Mouse (Mus musculus) liver, embryonic 14.5 days (tissue): ENCODE measurements around the gene Myh2. TPM values are rescaled to one million over a fixed set of nuclear protein-coding genes. Genes with fewer than 3 reads are reported as not detected.

Experiments used
- ATAC-seq: fragments of 200-750 bp; cut with Nextera tagmentation; 2 replicates; pipeline ENCODE4 v1.8.0; 2017; ENCODE audit warnings: moderate number of reproducible peaks, mild to moderate bottlenecking, moderate library complexity; ENCODE audit not compliant: insufficient read depth
- DNase-seq, 3 experiments: peaks; one replicate each; pipeline ENCODE4 v3.0.0-alpha.2; 2012 to 2013; ENCODE audit warnings: low read depth in 3 of 3, low spot score in 3 of 3
- H3K27ac ChIP-seq: fragments of 300-500 bp; sonication (generic); 2 replicates; pipeline ENCODE4 v1.5.1; 2014; ENCODE audit warnings: moderate library complexity, mild to moderate bottlenecking, control low read depth, inconsistent platforms
- H3K27me3 ChIP-seq: fragments of 300-500 bp; sonication (generic); 2 replicates; pipeline ENCODE4 v1.6.1; 2014; ENCODE audit warnings: mild to moderate bottlenecking, low read length, moderate library complexity; ENCODE audit not compliant: control insufficient read depth, insufficient read depth
- H3K36me3 ChIP-seq: fragments of 300-500 bp; sonication (generic); replicated peaks from 2 replicates; pipeline ENCODE4 v1.6.1; 2014; ENCODE audit warnings: low read depth; ENCODE audit not compliant: control insufficient read depth, insufficient read depth
- H3K4me1 ChIP-seq, 2 experiments: fragments of 200-500 bp in 1 of 2; fragments of 300-500 bp in 1 of 2; sonication (generic) in 1 of 2; replicated peaks; 2 replicates each; pipeline ENCODE4 v1.6.1; 2012 to 2014; ENCODE audit warnings: antibody characterized with exemption in 1 of 2, inconsistent platforms in 1 of 2, low read length in 1 of 2; ENCODE audit not compliant: control insufficient read depth in 2 of 2, insufficient read depth in 2 of 2
- H3K4me2 ChIP-seq: fragments of 300-500 bp; sonication (generic); 2 replicates; pipeline ENCODE4 v1.6.1; 2014; ENCODE audit warnings: low read depth, mild to moderate bottlenecking, control low read depth, moderate library complexity
- H3K4me3 ChIP-seq, 2 experiments: fragments of 200-500 bp in 1 of 2; fragments of 300-500 bp in 1 of 2; sonication (generic) in 1 of 2; 2 replicates each; pipeline ENCODE4 v1.5.1; 2012 to 2014; ENCODE audit warnings: low read depth in 2 of 2, low read length in 2 of 2, mild to moderate bottlenecking in 2 of 2, control low read depth in 1 of 2, inconsistent platforms in 1 of 2, moderate library complexity in 1 of 2; ENCODE audit not compliant: insufficient read depth in 1 of 2
- H3K9ac ChIP-seq: fragments of 300-500 bp; sonication (generic); replicated peaks from 2 replicates; pipeline ENCODE4 v1.6.1; 2014; ENCODE audit warnings: mild to moderate bottlenecking, control low read depth, moderate library complexity
- H3K9me3 ChIP-seq: fragments of 300-500 bp; sonication (generic); 2 replicates; pipeline ENCODE4 v1.6.1; 2016; ENCODE audit warnings: low read length, mixed read lengths; ENCODE audit not compliant: control insufficient read depth
- CTCF ChIP-seq: IDR thresholded peaks from 2 replicates; pipeline ENCODE4 v1.5.1; 2016; ENCODE audit warnings: antibody characterized with exemption, low read depth, control low read depth
- EP300 ChIP-seq: IDR thresholded peaks from 2 replicates; pipeline ENCODE4 v1.6.1; 2016; ENCODE audit warnings: antibody characterized with exemption, low read depth
- WGBS: fragments of 180-500 bp; shearing (Covaris S2); extraction: QIAGEN DNeasy Blood & Tissue Kit; methylation state at CpG from one replicate; pipeline ENCODE4 v1.1.7; 2014; ENCODE audit not compliant: insufficient replicate concordance; 5-methylcytosine and 5-hydroxymethylcytosine counted together
- polyA plus RNA-seq, 2 experiments: library from polyadenylated mRNA; depleted of rRNA in 1 of 2; stranded (reverse) in 1 of 2; unstranded in 1 of 2; fragments of >200 nt; fragmentation: Nextera tagmentation in 1 of 2; extraction: Ambion mirVana in 1 of 2; gene quantifications; 2 replicates each; pipeline versions ENCODE4 v1.2.1 to v1.2.3; 2012 to 2014

The Myh2 gene
- polyA plus RNA-seq, 2 experiments: not detected

DNA sequence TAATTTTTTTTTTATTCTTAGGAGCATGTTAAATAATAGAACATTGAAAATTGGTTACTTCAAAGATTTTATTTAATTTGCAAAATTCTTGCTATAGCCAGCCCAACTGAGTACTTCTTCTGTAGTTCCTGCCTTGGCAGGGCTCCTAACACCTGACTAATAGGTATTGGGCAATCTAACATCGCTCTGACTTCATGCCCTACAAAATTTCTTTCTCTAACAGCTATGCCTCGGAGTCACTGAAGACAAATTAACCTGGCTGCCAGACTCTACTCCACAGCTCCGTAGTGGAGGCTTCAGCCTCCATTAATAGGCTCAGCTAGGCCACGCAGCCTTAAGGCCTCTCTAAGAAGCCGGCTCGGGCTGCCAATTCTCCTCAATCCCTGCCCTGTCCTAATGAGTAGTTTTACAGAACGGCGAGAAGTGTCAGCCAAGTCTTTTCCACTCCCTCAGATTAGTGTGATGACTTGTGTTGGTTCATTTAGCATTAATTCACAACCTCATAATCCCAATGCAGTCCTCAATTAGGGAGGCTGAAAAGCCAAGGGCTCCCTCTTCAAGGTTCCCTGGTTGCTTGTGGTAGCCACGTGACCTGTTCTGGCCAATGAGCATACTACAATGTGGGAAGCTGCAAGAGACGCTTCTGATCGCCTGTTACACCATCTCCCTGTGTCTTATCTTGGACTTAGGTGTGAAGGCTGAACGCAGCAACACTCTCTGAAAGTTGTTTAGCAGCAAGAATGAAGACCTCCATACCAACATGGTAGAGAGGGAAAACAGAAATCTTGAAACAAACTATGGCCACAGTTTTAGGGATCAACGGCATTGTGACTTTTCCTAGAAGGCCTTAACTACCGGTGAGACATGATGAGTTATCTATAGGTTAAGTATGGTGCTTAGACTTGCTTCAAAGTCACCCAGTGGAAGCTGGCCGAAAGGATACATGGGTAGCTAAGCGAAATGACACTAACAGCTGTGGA lies 18.9 kb upstream of the Myh2 start:
- H3K27me3 ChIP-seq: no peaks in the 10 kb centered on the region
- no peaks in the 10 kb centered on the region for H3K36me3 ChIP-seq
- ATAC-seq: no peak
- TF ChIP-seq CTCF (no peak), EP300 (no peak)
- no peak overlapping the region for H3K4me3 ChIP-seq
- H3K4me2 ChIP-seq: no peak overlapping the region
- H3K27ac ChIP-seq: no peak overlapping the region
- no peak overlapping the region for H3K9ac ChIP-seq
- no peaks in the 10 kb centered on the region for H3K4me1 ChIP-seq
- H3K9me3 ChIP-seq: no peaks in the 10 kb centered on the region
- WGBS: 63% methylated on average over 16 of the region's 16 CpGs
- DNase-seq: no peak

DNA sequence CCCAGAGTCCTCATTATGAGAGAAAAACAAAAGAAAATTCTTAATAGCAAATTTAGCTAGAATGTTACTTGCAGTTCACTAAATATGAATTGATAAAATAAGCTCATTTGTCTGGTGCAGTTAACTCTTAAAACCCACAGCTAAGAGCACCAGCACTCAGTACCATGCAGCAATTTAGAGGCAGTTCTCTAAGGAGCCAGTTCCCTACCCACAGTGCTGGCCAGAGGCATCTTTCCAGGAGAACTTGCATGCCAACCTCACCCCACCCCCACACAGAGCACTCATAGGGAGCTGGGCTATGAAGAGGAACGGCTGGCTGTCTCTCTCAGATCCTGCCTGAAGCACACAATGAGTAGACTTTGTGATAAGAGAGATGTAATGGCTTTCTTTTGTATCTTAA lies 17.7 kb upstream of the Myh2 start:
- H3K4me2 ChIP-seq: no peak overlapping the region
- H3K4me1 ChIP-seq: no peaks in the 10 kb centered on the region
- WGBS: 18% methylated on average over 1 of the region's 1 CpGs
- H3K27ac ChIP-seq: no peak overlapping the region
- H3K4me3 ChIP-seq: no peak overlapping the region
- TF ChIP-seq EP300 (no peak), CTCF (no peak)
- H3K9me3 ChIP-seq: no peaks in the 10 kb centered on the region
- ATAC-seq (no peak), DNase-seq (no peak)
- no peaks in the 10 kb centered on the region for H3K36me3 ChIP-seq
- no peaks in the 10 kb centered on the region for H3K27me3 ChIP-seq
- H3K9ac ChIP-seq: no peak overlapping the region

DNA sequence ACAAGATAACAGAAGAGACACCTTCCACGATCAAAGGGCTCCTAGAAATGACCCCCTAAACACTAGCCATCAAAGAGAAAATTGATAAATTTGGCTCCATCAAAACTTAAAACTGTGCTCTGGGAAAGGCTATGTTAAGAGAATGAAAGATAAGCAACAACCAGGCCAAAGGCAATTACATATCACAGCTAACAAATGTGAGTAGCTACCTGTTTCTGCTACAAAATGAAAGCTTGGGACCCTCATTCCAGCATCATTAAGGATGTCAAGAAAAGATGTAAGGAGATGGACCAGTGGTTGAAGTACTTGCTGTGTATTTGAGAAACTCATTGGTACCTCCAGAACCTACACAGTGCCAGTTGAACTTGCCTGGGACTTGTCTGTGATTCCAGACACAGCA lies 17.0 kb upstream of the Myh2 start:
- Histone ChIP-seq H3K27ac (no peak overlapping the region), H3K4me1 (no peaks in the 10 kb centered on the region), H3K4me3 (no peak overlapping the region), H3K36me3 (no peaks in the 10 kb centered on the region), H3K27me3 (no peaks in the 10 kb centered on the region), H3K9ac (no peak overlapping the region), H3K4me2 (no peak overlapping the region), H3K9me3 (no peaks in the 10 kb centered on the region)
- ATAC-seq (no peak), DNase-seq (no peak)
- TF ChIP-seq EP300 (no peak), CTCF (no peak)
- 44% methylated on average over 1 of the region's 1 CpGs for WGBS

DNA sequence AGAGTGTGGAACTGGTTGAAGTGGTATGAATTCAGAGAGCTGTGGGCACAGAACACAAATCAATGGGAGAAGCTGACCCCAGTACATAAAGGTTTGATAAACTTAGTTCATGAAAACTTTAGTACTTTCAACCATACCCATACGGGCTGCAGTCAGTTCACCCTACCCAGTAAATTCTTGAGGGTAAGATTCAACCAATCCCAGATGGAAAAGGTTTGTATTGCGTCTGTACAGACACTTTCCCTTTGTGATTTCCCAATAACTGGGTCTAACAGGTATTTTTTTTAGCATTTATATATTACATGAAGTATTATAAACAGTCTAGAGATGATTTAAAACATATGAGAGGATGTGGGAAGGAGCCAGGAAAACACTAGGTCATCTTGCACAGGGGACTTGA lies 15.2 kb upstream of the Myh2 start:
- Histone ChIP-seq H3K9ac (no peak overlapping the region), H3K9me3 (no peaks in the 10 kb centered on the region), H3K4me3 (no peak overlapping the region), H3K27ac (no peak overlapping the region), H3K36me3 (no peaks in the 10 kb centered on the region), H3K27me3 (no peaks in the 10 kb centered on the region), H3K4me1 (no peaks in the 10 kb centered on the region), H3K4me2 (no peak overlapping the region)
- ATAC-seq: no peak
- WGBS: 64% methylated on average over 2 of the region's 2 CpGs
- DNase-seq: no peak
- TF ChIP-seq EP300 (no peak), CTCF (no peak)

DNA sequence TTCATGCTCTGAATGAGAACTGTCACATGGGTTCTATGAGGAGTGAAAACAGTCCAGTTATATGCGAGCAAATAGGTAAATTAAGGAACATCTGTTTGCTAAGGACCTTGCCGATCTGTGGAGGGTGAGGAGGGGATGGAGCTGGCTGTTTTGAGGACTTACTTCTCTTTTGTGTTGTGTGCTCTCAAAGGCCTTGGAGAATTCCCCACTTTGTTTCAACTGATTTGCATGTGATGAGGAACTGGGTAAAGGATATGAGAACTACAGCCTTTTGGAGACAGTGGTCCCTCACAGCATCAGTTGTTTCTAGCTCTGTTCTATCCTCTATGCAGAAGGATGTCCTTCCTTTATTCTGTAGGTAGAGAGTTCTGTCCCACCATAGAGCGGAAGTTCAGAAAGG lies 10.7 kb upstream of the Myh2 start:
- no peaks in the 10 kb centered on the region for H3K27me3 ChIP-seq
- H3K4me3 ChIP-seq: no peak overlapping the region
- H3K9ac ChIP-seq: no peak overlapping the region
- H3K27ac ChIP-seq: no peak overlapping the region
- ATAC-seq (no peak), DNase-seq (no peak)
- no peaks in the 10 kb centered on the region for H3K4me1 ChIP-seq
- TF ChIP-seq EP300: no peak
- no peak for TF ChIP-seq CTCF
- 63% methylated on average over 3 of the region's 3 CpGs for WGBS
- H3K4me2 ChIP-seq: no peak overlapping the region
- no peaks in the 10 kb centered on the region for H3K36me3 ChIP-seq
- no peaks in the 10 kb centered on the region for H3K9me3 ChIP-seq
